Mouse (Mus musculus) erythroblast, embryonic 14.5 days (primary cell): Measurements from ENCODE around the gene Flt3.

ENCODE experiments used
- GATA1 ChIP-seq: IDR thresholded peaks from 2 replicates; pipeline ENCODE4 v1.6.1; 2012; ENCODE audit warnings: low read length, inconsistent platforms, mixed read lengths
- TAL1 ChIP-seq: IDR thresholded peaks from 3 replicates; pipeline ENCODE4 v1.6.1; 2012; ENCODE audit warnings: low read length, inconsistent platforms, mixed read lengths

DNA sequence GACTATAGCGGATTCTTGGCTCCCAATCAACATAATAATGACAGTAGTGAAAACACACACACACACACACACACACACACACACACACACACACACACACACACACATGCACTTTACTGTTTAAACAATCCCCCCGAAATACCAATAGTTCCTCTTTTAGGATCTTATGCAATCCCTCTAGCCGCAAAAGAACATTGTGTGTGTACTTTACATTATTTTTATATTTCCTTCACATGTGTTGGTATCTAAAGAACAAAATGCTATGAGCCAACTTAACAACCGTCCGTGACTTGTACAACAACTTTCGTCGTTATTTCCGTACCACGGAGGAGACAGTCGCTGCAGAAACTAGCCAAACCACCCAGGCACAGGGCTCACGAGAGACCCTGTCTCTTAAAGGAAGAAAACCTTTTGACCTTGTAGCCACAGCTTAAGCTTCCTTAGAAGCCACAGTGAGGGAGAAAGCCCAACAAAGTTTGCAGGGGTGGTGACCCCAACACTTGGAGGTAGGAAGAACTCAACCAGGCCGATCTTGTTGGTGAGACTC is 7.5 kb downstream of the Flt3 start:
- TF ChIP-seq GATA1 (no peak), TAL1 (no peak)
